Mouse (Mus musculus): Measurements from ENCODE around the gene Hirip3. TPM values are rescaled to one million over a fixed set of nuclear protein-coding genes. Genes with fewer than 3 reads are reported as not detected.

Hirip3 gene
- polyA plus RNA-seq (2015; fragmentation: Nextera tagmentation; extraction: Ambion mirVana) = 22.9 and 24.4 TPM in 2 replicates

DNA sequence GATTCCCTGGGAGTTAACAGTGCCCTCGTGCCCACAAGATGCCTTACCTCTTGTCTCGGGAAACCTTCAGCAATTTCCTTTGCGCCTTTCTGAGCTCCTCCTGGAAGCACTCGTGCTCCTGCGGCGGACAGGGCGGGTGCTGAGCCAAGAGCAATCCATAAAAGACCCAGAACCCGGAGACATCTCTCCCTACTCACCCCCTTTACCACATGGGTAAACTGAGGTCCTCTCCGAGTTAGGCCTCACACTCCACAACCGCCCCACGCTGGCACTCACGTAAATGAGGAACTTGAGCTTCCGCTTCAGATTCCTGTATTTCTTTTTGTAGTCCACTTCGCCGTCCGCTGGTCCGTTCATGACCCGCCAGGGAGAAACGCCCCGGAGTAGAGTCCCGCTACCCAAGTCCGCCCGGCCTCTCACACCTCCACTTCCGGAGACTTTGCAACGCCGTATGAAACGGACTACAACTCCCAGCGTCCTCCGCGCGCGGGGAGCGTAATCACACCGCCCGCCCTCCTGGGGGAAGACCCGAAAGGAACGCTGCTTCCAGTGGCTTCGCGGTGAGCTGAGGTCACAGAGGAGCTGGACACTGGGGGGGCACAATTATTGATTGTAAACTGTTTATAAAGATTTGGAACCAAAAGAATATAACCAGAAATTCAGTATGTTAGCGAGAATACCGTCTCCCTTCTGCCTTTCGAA lies at the start of gene Hirip3:
Gene Hirip3 (plus strand): TSS at position 544 of the 702 bp plus-strand sequence.
- H3K4me3 ChIP-seq (replicated peaks; ENCODE audit: low read length) = peak within 1 kb of the TSS; percentile 73
- H3K4me1 ChIP-seq (ENCODE audit: control insufficient read depth, insufficient read depth, low read length) = peaks cover 29% of the 10 kb centered on the region
- H3K27ac ChIP-seq (ENCODE audit: low read length) = peak within 1 kb of the TSS; percentile 83
- 1% methylated on average over 42 of the region's 42 CpGs for WGBS
- H3K9me3 ChIP-seq (replicated peaks; ENCODE audit: control insufficient read depth, low read length) = no peaks in the 10 kb centered on the region
- peak within 1 kb of the TSS; percentile 84 for H3K9ac ChIP-seq (ENCODE audit: low read length)
- peak within 1 kb of the TSS; percentile 88 for H3K4me2 ChIP-seq (ENCODE audit: low read depth, low read length)
- no peaks in the 10 kb centered on the region for H3K27me3 ChIP-seq (ENCODE audit: control insufficient read depth, insufficient read depth, low read length)
- H3K36me3 ChIP-seq (ENCODE audit: control insufficient read depth, insufficient read depth, low read length) = peaks cover 5% of the 10 kb centered on the region; the same call in 1 of the 2 replicates
- peak; percentile 92 for ATAC-seq (ENCODE audit: insufficient read depth, low FRiP score)

DNA sequence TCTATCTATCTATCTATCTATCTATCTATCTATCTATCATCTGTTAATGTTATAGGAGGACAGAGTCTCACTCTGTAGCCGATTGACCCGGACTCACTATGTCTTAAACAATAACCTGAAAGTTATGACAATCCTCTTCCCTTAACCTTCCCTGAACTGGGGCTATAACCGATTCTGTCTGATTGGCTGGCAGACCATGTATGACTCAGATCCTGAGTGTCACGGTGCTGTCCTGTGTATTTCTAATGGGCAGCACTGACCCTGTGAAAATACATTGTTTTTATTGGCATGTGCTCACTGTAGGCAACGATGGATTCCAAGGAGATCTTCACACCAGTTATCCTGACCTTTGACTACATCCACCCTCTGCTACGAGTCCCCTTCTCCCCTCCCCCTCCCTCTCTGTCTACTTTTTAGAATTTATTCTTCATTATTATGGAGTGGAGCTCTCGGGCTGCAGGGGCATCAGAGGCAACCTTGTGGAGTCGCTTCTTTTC lies 46.0 kb upstream of the Hirip3 start:
- Histone ChIP-seq H3K9ac (ENCODE audit: low read length) (no peak overlapping the region), H3K4me3 (replicated peaks; ENCODE audit: low read length) (no peak overlapping the region), H3K9me3 (replicated peaks; ENCODE audit: control insufficient read depth, low read length) (no peaks in the 10 kb centered on the region), H3K27me3 (ENCODE audit: control insufficient read depth, insufficient read depth, low read length) (no peaks in the 10 kb centered on the region), H3K27ac (ENCODE audit: low read length) (no peak overlapping the region), H3K4me1 (ENCODE audit: control insufficient read depth, insufficient read depth, low read length) (no peaks in the 10 kb centered on the region), H3K36me3 (ENCODE audit: control insufficient read depth, insufficient read depth, low read length) (no peaks in the 10 kb centered on the region), H3K4me2 (ENCODE audit: low read depth, low read length) (no peak overlapping the region)
- no peak for ATAC-seq (ENCODE audit: insufficient read depth, low FRiP score)
- 61% methylated on average over 8 of the region's 8 CpGs for WGBS

DNA sequence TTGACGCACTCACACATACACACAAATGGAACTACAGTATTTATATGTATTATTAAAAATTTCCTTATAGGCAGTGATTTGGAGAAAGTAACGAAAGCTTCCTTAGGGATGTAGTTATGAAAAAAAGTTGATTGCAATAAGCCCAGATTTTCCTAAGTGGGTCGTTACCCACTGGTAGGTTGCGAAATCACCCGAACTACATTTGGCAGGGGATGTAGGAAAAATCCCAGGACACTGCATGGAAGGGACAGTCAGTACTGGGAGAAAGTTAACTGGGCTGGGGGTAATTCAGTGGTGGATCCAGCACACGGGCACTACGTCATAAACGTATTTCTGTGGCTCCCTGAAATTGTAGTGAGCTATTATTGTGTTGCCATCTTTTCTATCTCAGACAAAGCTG lies 45.3 kb upstream of the Hirip3 start:
- Histone ChIP-seq H3K4me3 (replicated peaks; ENCODE audit: low read length) (no peak overlapping the region), H3K9ac (ENCODE audit: low read length) (no peak overlapping the region), H3K36me3 (ENCODE audit: control insufficient read depth, insufficient read depth, low read length) (no peaks in the 10 kb centered on the region), H3K4me2 (ENCODE audit: low read depth, low read length) (no peak overlapping the region), H3K4me1 (ENCODE audit: control insufficient read depth, insufficient read depth, low read length) (no peaks in the 10 kb centered on the region), H3K27me3 (ENCODE audit: control insufficient read depth, insufficient read depth, low read length) (no peaks in the 10 kb centered on the region), H3K27ac (ENCODE audit: low read length) (no peak overlapping the region), H3K9me3 (replicated peaks; ENCODE audit: control insufficient read depth, low read length) (no peaks in the 10 kb centered on the region)
- WGBS = 80% methylated on average over 8 of the region's 8 CpGs
- no peak for ATAC-seq (ENCODE audit: insufficient read depth, low FRiP score)

DNA sequence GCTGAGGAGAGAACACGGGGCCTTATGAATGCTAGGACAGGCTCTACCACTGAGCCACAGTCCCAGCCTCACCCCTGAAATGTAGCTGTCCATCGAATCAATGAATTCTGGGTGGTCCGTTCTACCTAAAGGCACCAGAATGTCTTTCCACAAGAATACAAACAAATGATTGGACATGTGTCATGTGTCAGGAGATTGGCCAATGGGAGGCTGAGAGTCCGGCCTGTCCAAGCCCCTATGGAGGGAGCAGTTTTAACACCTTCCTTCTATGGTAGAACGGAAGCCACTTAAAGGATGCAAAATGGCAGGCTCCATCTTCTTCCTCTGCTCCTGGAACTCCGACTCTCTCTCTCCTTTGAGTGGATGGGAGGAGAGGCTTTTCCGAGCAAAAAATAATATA lies 44.2 kb upstream of the Hirip3 start:
- ATAC-seq (ENCODE audit: insufficient read depth, low FRiP score) = no peak
- Histone ChIP-seq H3K9ac (ENCODE audit: low read length) (no peak overlapping the region), H3K36me3 (ENCODE audit: control insufficient read depth, insufficient read depth, low read length) (no peaks in the 10 kb centered on the region), H3K4me1 (ENCODE audit: control insufficient read depth, insufficient read depth, low read length) (no peaks in the 10 kb centered on the region), H3K4me2 (ENCODE audit: low read depth, low read length) (no peak overlapping the region), H3K27me3 (ENCODE audit: control insufficient read depth, insufficient read depth, low read length) (peaks cover under 1% of the 10 kb centered on the region), H3K4me3 (replicated peaks; ENCODE audit: low read length) (no peak overlapping the region), H3K27ac (ENCODE audit: low read length) (no peak overlapping the region), H3K9me3 (replicated peaks; ENCODE audit: control insufficient read depth, low read length) (no peaks in the 10 kb centered on the region)
- WGBS = 78% methylated on average over 7 of the region's 7 CpGs

DNA sequence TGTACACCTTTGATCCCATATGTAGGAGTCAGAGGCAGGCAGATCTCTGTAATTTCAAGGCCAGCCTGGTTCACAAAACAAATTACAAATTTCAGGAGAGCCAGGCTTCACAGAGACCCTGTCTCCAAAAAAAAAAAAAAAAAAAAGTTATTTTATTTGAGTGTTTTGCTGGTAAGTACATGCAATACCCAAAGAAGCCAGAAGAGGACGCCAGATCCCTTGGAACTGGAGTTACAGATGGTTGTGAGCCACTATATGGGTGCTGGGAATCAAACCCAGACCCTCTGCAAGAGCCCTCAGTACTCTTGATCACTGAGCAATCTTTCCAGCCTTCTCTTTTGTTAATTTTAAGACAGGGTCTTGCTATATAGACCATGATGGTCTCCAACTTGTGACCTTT lies 43.0 kb upstream of the Hirip3 start:
- H3K4me1 ChIP-seq (ENCODE audit: control insufficient read depth, insufficient read depth, low read length) = 0 out of 2 replicates have a peak, but pooled peaks cover 3% of the 10 kb centered on the region
- H3K9ac ChIP-seq (ENCODE audit: low read length) = no peak overlapping the region
- H3K27ac ChIP-seq (ENCODE audit: low read length) = no peak overlapping the region
- H3K36me3 ChIP-seq (ENCODE audit: control insufficient read depth, insufficient read depth, low read length) = no peaks in the 10 kb centered on the region
- 21% methylated on average over 1 of the region's 1 CpGs for WGBS
- H3K9me3 ChIP-seq (replicated peaks; ENCODE audit: control insufficient read depth, low read length) = no peaks in the 10 kb centered on the region
- H3K27me3 ChIP-seq (ENCODE audit: control insufficient read depth, insufficient read depth, low read length) = peaks cover 10% of the 10 kb centered on the region
- no peak overlapping the region for H3K4me2 ChIP-seq (ENCODE audit: low read depth, low read length)
- no peak overlapping the region for H3K4me3 ChIP-seq (replicated peaks; ENCODE audit: low read length)
- no peak for ATAC-seq (ENCODE audit: insufficient read depth, low FRiP score)

DNA sequence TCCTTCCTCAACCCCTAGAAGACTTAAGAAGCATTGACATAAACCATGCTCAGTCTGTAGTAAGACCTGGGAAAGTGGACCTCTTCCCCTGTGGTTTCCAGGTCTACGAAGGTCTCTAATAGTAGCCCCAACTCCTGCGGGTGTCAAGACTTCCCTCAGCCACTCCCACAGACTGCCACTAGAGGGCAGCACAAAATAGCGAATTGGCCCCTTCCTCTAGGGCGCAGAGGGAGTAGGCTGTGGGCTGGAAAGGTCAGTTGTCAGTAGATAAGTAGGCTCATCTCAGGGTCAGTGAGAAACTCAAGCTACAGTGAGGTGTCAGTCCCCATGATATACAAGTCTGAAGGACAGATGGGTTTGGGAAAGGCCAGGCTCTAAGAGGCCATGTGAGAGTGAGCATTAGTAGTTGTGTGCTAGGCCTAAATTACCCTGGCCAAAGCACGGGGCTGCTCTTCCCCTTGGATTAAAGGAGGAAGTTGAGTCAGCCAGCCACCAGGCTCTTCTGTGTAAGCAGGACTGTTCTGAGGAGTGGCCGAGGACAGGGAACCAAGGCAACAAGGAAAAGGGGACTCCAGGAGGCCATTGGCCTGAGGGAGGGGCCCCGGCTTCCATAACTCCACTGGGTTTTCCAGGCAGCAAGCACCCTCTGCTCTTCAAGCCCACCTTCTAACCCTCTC lies 39.8 kb upstream of the Hirip3 start:
- Histone ChIP-seq H3K4me2 (ENCODE audit: low read depth, low read length) (no peak overlapping the region), H3K36me3 (ENCODE audit: control insufficient read depth, insufficient read depth, low read length) (no peaks in the 10 kb centered on the region), H3K27ac (ENCODE audit: low read length) (no peak overlapping the region), H3K4me1 (ENCODE audit: control insufficient read depth, insufficient read depth, low read length) (0 out of 2 replicates have a peak, but pooled peaks cover 3% of the 10 kb centered on the region), H3K9me3 (replicated peaks; ENCODE audit: control insufficient read depth, low read length) (no peaks in the 10 kb centered on the region), H3K9ac (ENCODE audit: low read length) (no peak overlapping the region), H3K4me3 (replicated peaks; ENCODE audit: low read length) (no peak overlapping the region), H3K27me3 (ENCODE audit: control insufficient read depth, insufficient read depth, low read length) (peaks cover 22% of the 10 kb centered on the region)
- WGBS = 19% methylated on average over 7 of the region's 7 CpGs
- peak; percentile 25; the same call in 1 of the 2 replicates for ATAC-seq (ENCODE audit: insufficient read depth, low FRiP score)

DNA sequence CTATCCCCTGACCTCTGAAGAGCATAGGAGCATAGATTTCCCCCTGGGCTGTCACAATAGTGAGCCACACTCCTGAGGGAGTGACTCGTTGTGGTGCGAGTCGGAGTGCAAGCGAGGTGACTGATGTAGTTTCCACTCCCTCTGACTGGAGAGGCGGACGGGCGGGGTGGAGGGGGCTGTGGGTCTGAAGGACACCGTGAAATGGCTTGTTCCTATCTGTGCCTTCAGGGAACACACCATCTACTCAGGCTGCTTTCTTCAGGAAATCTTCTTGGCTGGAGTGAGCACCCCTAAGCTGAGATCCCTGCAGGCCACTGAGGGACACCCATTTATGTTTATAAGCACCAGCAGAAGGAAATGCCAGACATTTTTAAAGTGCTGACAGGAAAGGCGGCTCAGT lies 39.0 kb upstream of the Hirip3 start:
- ATAC-seq (ENCODE audit: insufficient read depth, low FRiP score) = no peak; the same call in 1 of the 2 replicates
- H3K27me3 ChIP-seq (ENCODE audit: control insufficient read depth, insufficient read depth, low read length) = peaks cover 22% of the 10 kb centered on the region
- H3K9ac ChIP-seq (ENCODE audit: low read length) = no peak overlapping the region
- H3K9me3 ChIP-seq (replicated peaks; ENCODE audit: control insufficient read depth, low read length) = no peaks in the 10 kb centered on the region
- WGBS = 20% methylated on average over 9 of the region's 9 CpGs
- no peak overlapping the region for H3K27ac ChIP-seq (ENCODE audit: low read length)
- no peaks in the 10 kb centered on the region for H3K36me3 ChIP-seq (ENCODE audit: control insufficient read depth, insufficient read depth, low read length)
- H3K4me1 ChIP-seq (ENCODE audit: control insufficient read depth, insufficient read depth, low read length) = 0 out of 2 replicates have a peak, but pooled peaks cover 3% of the 10 kb centered on the region
- H3K4me2 ChIP-seq (ENCODE audit: low read depth, low read length) = peak overlapping the region; percentile 54; the same call in 1 of the 2 replicates
- peak overlapping the region; percentile 27; the same call in 1 of the 2 replicates for H3K4me3 ChIP-seq (replicated peaks; ENCODE audit: low read length)

DNA sequence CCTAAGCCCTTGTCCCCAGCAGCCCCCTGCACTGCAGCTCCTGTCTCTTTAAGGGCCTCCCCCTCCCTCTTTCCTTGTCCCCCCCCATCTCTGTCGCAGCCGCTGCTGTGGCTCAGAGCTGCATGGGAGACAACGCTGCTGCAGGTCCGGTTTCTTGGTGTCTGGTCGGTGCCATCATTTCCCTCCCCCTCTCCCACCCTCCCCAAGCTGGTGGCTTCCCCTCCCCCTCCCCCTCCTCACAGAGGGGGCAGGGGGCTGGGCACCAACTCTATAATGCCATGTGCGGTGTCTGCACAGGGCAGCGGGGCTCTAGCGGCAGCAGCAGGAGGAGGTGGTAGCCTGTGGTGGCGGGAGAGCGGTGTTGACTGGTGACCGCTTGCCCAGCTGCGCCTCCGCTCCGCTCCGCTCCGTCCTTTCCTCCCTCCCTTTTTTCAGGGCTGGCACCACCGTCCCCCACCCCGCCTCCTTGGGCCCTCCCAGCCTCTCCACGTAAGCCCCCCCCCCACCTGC lies 38.5 kb upstream of the Hirip3 start:
- Histone ChIP-seq H3K36me3 (ENCODE audit: control insufficient read depth, insufficient read depth, low read length) (no peaks in the 10 kb centered on the region), H3K4me1 (ENCODE audit: control insufficient read depth, insufficient read depth, low read length) (0 out of 2 replicates have a peak, but pooled peaks cover 3% of the 10 kb centered on the region), H3K27me3 (ENCODE audit: control insufficient read depth, insufficient read depth, low read length) (peaks cover 22% of the 10 kb centered on the region), H3K4me3 (replicated peaks; ENCODE audit: low read length) (peak overlapping the region; percentile 27), H3K4me2 (ENCODE audit: low read depth, low read length) (peak overlapping the region; percentile 54), H3K9ac (ENCODE audit: low read length) (peak overlapping the region; percentile 49; the same call in 1 of the 2 replicates), H3K9me3 (replicated peaks; ENCODE audit: control insufficient read depth, low read length) (no peaks in the 10 kb centered on the region), H3K27ac (ENCODE audit: low read length) (no peak overlapping the region)
- under 1% methylated on average over 18 of the region's 19 CpGs for WGBS
- no peak for ATAC-seq (ENCODE audit: insufficient read depth, low FRiP score)

DNA sequence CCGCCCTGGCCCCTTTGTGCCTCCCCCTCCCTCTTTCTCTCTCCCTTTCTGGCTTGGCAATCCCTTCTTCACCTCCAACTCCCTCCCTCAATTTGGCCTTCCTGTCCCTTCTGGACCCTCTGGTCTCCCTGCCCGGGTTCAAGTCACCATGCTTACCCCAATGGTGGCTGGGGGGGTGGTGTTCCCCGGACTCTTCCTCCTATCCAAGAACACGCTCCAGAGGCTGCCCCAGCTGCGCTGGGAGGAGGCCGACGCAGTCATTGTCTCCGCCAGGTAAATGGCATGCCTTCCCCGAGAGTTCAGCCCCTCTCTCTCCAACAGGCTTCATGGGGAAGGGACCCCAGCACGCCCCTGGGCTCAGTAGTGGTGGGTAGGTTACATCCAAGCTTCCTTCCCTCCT lies 37.8 kb upstream of the Hirip3 start:
- Histone ChIP-seq H3K4me3 (replicated peaks; ENCODE audit: low read length) (no peak overlapping the region), H3K36me3 (ENCODE audit: control insufficient read depth, insufficient read depth, low read length) (no peaks in the 10 kb centered on the region), H3K27me3 (ENCODE audit: control insufficient read depth, insufficient read depth, low read length) (peaks cover 22% of the 10 kb centered on the region), H3K9ac (ENCODE audit: low read length) (no peak overlapping the region), H3K27ac (ENCODE audit: low read length) (no peak overlapping the region), H3K9me3 (replicated peaks; ENCODE audit: control insufficient read depth, low read length) (no peaks in the 10 kb centered on the region), H3K4me2 (ENCODE audit: low read depth, low read length) (no peak overlapping the region), H3K4me1 (ENCODE audit: control insufficient read depth, insufficient read depth, low read length) (0 out of 2 replicates have a peak, but pooled peaks cover 3% of the 10 kb centered on the region)
- WGBS = 14% methylated on average over 10 of the region's 10 CpGs
- no peak; the same call in 1 of the 2 replicates for ATAC-seq (ENCODE audit: insufficient read depth, low FRiP score)
